Mouse (Mus musculus): ENCODE measurements around the gene Prkci. TPM values are rescaled to one million over a fixed set of nuclear protein-coding genes. Genes with fewer than 3 reads are reported as not detected.

Prkci gene
- polyA plus RNA-seq, 1 experiment from 2014 or later: 38.8 TPM

DNA sequence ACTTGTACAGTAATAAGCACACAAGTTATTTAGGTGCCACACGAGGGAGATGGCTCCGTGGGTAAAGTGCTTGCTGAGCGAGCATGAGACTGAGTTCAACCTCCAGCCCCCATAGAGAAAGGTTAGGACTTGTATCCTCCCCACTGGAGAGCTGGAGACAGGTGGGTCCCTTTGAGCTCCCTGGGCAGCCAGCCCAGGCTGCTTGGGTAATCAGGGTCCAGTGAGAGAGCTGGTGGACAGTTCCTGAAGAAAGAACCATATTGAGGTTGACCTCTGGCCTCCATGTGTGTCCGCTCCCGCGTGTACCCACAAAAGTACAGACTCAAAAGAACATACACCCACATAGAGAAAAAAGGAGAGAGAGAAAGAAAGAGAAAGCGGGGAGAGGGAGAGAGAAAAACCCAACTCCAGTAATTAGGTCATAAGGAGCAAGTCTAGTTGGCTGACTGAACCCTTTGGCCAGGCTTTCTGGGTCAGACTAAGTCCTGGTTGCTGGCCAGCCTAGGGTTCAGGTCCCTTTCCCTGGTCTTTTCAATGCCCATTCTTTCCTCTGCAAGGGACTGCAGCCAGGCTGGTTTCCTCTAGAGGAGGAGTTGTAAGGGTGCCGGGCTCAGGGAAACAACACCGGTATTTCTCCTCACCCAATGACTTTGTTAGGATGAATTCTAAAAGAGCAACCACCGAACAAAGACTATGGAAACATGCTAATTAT lies 85.4 kb downstream of the Prkci start:
- no peak overlapping the region for H3K27ac ChIP-seq (replicated peaks; ENCODE audit: low read depth, low read length)
- no peak overlapping the region for H3K9ac ChIP-seq (ENCODE audit: low read depth, low read length)
- no peak overlapping the region for H3K4me3 ChIP-seq (ENCODE audit: low read depth, low read length)
- H3K4me2 ChIP-seq (ENCODE audit: low read depth, low read length): no peak overlapping the region
- 0 out of 2 replicates have a peak, but pooled peaks cover 7% of the 10 kb centered on the region for H3K4me1 ChIP-seq (ENCODE audit: control insufficient read depth, insufficient read depth, low read length)
- ATAC-seq (ENCODE audit: low read depth) (no peak), DNase-seq (ENCODE audit: low spot score) (no peak)
- H3K36me3 ChIP-seq (ENCODE audit: control insufficient read depth, insufficient read depth, low read length): no peaks in the 10 kb centered on the region
- WGBS: 83% methylated on average over 10 of the region's 10 CpGs
- H3K27me3 ChIP-seq (replicated peaks; ENCODE audit: control insufficient read depth, insufficient read depth, low read length): no peaks in the 10 kb centered on the region
- no peaks in the 10 kb centered on the region for H3K9me3 ChIP-seq (ENCODE audit: control insufficient read depth, low read length)

DNA sequence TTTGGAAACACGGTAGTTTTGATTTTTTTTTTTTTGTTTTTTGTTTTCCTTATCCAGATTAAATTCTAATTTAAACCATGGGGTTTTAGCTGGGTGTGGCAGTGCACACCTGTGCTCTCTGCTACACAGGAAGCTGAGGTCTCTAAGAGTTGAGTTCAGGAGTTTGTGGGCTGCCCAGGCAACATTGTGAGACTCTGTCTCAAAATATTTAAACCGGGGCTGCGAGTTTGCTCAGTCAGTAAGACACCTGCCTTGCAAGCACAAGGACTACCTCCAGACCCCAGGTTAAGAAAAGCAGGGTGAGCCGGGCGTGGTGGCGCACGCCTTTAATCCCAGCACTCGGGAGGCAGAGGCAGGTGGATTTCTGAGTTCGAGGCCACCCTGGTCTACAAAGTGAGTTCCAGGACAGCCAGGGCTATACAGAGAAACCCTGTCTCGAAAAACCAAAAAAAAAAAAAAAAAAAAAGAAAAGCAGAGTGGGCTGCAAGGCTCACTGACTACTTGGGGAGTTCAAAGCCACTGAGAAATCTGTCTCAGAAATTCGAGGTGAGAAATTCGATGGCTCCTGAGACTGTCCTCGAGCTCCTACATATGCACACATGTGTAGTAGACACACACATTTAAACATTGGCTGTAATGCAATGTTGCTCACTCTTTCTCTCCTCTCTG lies 87.4 kb downstream of the Prkci start:
- ATAC-seq (ENCODE audit: low read depth): no peak
- WGBS: 85% methylated on average over 12 of the region's 13 CpGs
- Histone ChIP-seq H3K27ac (replicated peaks; ENCODE audit: low read depth, low read length) (no peak overlapping the region), H3K4me1 (ENCODE audit: control insufficient read depth, insufficient read depth, low read length) (0 out of 2 replicates have a peak, but pooled peaks cover 7% of the 10 kb centered on the region), H3K36me3 (ENCODE audit: control insufficient read depth, insufficient read depth, low read length) (no peaks in the 10 kb centered on the region), H3K27me3 (replicated peaks; ENCODE audit: control insufficient read depth, insufficient read depth, low read length) (no peaks in the 10 kb centered on the region), H3K4me3 (ENCODE audit: low read depth, low read length) (no peak overlapping the region), H3K9ac (ENCODE audit: low read depth, low read length) (no peak overlapping the region), H3K4me2 (ENCODE audit: low read depth, low read length) (no peak overlapping the region), H3K9me3 (ENCODE audit: control insufficient read depth, low read length) (no peaks in the 10 kb centered on the region)
- no peak for DNase-seq (ENCODE audit: low spot score)

DNA sequence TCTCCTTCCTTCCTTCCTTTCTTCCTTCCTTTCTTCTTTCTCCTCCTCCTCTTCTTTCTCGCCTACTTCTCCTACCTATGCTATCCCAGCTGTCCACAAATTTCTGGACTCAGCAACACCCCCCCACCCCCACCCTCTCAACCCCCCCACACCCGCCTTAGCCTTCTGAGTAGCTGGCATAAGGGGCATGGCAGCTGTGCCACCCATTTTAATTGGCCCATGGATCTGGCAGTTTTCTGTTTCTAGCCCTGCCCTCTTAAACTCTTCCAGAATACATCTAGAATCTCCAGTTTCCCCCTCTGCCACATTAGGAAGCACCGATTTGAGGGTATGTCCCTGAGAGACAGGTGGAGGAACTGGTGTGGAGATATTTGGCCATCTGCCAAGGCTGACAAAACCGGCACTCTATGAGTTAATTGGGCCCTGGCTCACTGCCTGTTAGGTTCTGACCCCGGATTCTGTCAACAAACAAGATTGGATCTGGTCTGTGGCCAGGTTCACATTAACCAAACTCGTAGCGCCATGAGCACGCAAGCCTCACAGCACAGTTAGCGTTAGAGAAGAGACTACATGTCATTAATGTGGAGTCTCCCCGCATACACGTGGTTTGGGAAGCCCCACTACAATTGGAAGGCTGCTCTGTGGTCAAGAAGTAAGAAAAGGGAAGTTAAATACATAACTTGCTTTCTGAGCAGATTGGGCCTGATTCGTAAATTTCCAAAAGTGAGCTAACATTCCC lies 88.1 kb downstream of the Prkci start:
- Histone ChIP-seq H3K27ac (replicated peaks; ENCODE audit: low read depth, low read length) (no peak overlapping the region), H3K4me2 (ENCODE audit: low read depth, low read length) (peak overlapping the region; percentile 36), H3K36me3 (ENCODE audit: control insufficient read depth, insufficient read depth, low read length) (no peaks in the 10 kb centered on the region), H3K9ac (ENCODE audit: low read depth, low read length) (no peak overlapping the region), H3K4me1 (ENCODE audit: control insufficient read depth, insufficient read depth, low read length) (0 out of 2 replicates have a peak, but pooled peaks cover 7% of the 10 kb centered on the region), H3K9me3 (ENCODE audit: control insufficient read depth, low read length) (no peaks in the 10 kb centered on the region), H3K4me3 (ENCODE audit: low read depth, low read length) (no peak overlapping the region), H3K27me3 (replicated peaks; ENCODE audit: control insufficient read depth, insufficient read depth, low read length) (no peaks in the 10 kb centered on the region)
- WGBS: 27% methylated on average over 12 of the region's 12 CpGs
- ATAC-seq (ENCODE audit: low read depth) (peak; percentile 62; the same call in 1 of the 2 replicates), DNase-seq (ENCODE audit: low spot score) (peak; percentile 74)

DNA sequence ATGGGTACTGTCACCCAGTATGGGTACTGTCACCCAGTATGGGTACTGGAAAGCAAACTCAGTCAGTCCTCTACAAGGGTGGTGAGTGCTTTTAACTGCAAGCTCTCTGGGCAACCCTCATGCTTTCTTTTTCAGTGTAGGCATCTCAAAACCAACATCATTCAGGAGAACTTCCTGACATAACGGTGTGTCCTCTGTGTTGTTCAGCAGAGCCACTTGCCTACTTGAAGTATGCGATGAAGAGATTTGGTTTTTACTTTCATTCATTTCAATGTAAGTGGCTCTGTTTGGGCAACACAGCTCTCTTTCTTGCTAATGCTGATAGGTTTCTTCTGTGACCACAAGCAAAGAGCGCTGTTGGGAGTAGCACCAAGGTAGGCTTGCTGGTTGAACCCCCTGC lies 89.5 kb downstream of the Prkci start:
- 89% methylated on average over 3 of the region's 3 CpGs for WGBS
- Histone ChIP-seq H3K36me3 (ENCODE audit: control insufficient read depth, insufficient read depth, low read length) (no peaks in the 10 kb centered on the region), H3K27me3 (replicated peaks; ENCODE audit: control insufficient read depth, insufficient read depth, low read length) (no peaks in the 10 kb centered on the region), H3K4me2 (ENCODE audit: low read depth, low read length) (no peak overlapping the region), H3K27ac (replicated peaks; ENCODE audit: low read depth, low read length) (no peak overlapping the region), H3K4me3 (ENCODE audit: low read depth, low read length) (no peak overlapping the region), H3K9me3 (ENCODE audit: control insufficient read depth, low read length) (no peaks in the 10 kb centered on the region), H3K9ac (ENCODE audit: low read depth, low read length) (no peak overlapping the region), H3K4me1 (ENCODE audit: control insufficient read depth, insufficient read depth, low read length) (0 out of 2 replicates have a peak, but pooled peaks cover 7% of the 10 kb centered on the region)
- no peak for ATAC-seq (ENCODE audit: low read depth)
- DNase-seq (ENCODE audit: low spot score): no peak

DNA sequence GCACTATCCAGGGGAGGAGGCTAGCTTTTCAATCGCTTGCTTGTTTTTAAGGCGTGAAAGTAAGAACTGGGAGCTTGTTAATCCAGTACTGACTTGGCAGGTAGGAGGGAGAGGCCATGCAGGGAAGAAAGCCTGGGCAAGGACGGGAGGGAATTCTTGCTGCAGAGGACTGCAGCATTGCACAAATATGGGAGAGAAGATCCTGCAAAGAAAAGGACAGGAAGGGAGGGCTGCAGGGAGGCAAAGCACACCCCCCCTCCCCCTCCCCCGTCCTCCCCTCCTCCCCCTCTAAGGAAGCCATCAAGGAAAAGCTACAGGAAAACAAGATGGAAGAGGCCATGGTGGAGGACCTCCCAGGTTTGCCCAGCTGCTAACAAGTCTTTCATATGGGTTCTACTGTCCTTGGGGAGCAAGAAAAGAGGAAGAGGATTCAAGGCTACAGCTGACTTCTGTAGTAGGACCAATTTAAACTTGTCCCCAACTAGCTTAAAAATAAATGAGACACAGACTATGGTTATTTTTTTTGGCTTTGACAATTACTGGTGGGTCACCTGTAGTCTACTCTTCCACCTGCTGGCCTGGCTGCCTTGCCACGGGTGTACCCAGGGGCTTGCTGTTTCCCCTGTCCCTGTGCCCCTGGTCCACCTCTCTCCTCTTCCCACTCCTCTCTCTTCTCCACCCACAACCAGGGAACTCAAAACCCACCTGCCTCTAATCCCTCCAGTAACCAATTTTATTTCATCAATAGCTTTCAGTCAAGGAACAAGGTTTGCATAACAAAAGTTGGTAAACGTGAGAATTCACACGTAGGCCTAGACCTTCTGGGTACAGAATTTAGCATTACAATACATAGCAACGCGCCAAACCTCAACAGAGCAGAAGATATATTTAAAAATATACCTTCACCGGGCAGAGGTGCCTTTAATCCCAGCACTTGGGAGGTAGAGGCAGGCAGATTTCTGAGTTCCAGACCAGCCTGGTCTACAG lies 93.5 kb downstream of the Prkci start:
- H3K27me3 ChIP-seq (replicated peaks; ENCODE audit: control insufficient read depth, insufficient read depth, low read length): no peaks in the 10 kb centered on the region
- WGBS: 40% methylated on average over 10 of the region's 10 CpGs
- no peak overlapping the region for H3K9ac ChIP-seq (ENCODE audit: low read depth, low read length)
- no peak overlapping the region for H3K4me3 ChIP-seq (ENCODE audit: low read depth, low read length)
- ATAC-seq (ENCODE audit: low read depth): no peak
- H3K4me1 ChIP-seq (ENCODE audit: control insufficient read depth, insufficient read depth, low read length): no peaks in the 10 kb centered on the region
- no peaks in the 10 kb centered on the region for H3K9me3 ChIP-seq (ENCODE audit: control insufficient read depth, low read length)
- H3K4me2 ChIP-seq (ENCODE audit: low read depth, low read length): no peak overlapping the region
- no peak overlapping the region for H3K27ac ChIP-seq (replicated peaks; ENCODE audit: low read depth, low read length)
- no peak for DNase-seq (ENCODE audit: low spot score)
- H3K36me3 ChIP-seq (ENCODE audit: control insufficient read depth, insufficient read depth, low read length): no peaks in the 10 kb centered on the region

DNA sequence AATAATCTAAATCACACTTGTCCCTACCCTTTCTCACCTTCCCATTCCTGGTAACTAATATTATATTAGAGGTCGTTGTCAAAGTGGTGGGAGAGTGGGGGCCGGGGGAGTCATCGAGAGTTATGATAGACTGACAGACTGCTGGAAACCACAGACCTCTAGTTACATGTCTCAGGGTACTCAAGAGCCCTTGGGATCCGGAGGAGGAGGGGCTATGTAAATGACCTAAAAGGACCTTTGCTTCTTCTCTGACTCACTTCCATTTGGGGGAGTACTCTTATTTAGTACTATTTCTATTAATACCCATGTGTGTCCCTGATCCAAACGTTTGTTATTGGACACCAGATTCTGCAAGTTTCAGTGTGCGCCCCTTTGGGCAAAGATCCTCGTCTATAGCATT lies 94.4 kb downstream of the Prkci start:
- no peaks in the 10 kb centered on the region for H3K27me3 ChIP-seq (replicated peaks; ENCODE audit: control insufficient read depth, insufficient read depth, low read length)
- 60% methylated on average over 7 of the region's 7 CpGs for WGBS
- H3K4me3 ChIP-seq (ENCODE audit: low read depth, low read length): no peak overlapping the region
- H3K36me3 ChIP-seq (ENCODE audit: control insufficient read depth, insufficient read depth, low read length): no peaks in the 10 kb centered on the region
- no peak overlapping the region for H3K27ac ChIP-seq (replicated peaks; ENCODE audit: low read depth, low read length)
- no peak overlapping the region for H3K4me2 ChIP-seq (ENCODE audit: low read depth, low read length)
- DNase-seq (ENCODE audit: low spot score) (no peak), ATAC-seq (ENCODE audit: low read depth) (no peak)
- no peak overlapping the region for H3K9ac ChIP-seq (ENCODE audit: low read depth, low read length)
- no peaks in the 10 kb centered on the region for H3K9me3 ChIP-seq (ENCODE audit: control insufficient read depth, low read length)
- H3K4me1 ChIP-seq (ENCODE audit: control insufficient read depth, insufficient read depth, low read length): no peaks in the 10 kb centered on the region

DNA sequence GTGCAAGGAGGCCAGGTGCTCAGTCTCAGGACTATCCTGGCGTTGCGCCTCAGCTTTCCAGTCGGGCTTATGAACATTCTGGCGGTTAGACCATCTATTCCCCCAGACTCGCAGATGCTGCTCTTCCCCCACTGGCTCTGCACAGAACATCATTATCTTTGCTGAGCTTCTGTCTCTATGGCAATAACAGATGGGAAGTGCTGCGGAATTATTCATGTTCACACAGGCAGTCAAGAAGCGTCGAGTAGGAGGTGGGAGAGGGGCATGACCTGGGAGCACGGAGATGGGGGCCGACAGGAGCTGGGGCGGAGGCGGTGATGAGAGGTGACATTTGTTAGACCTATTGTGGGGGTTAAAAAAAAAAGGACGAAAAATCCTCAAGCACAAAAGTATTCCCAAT lies 97.6 kb downstream of the Prkci start:
- peak overlapping the region; percentile 85 for H3K4me2 ChIP-seq (ENCODE audit: low read depth, low read length)
- ATAC-seq (ENCODE audit: low read depth) (peak; percentile 1; the same call in 1 of the 2 replicates), DNase-seq (ENCODE audit: low spot score) (peak; percentile 86)
- 0 out of 2 replicates have a peak, but pooled peaks cover 4% of the 10 kb centered on the region for H3K36me3 ChIP-seq (ENCODE audit: control insufficient read depth, insufficient read depth, low read length)
- H3K4me1 ChIP-seq (ENCODE audit: control insufficient read depth, insufficient read depth, low read length): peaks cover 12% of the 10 kb centered on the region
- peak overlapping the region; percentile 94 for H3K9ac ChIP-seq (ENCODE audit: low read depth, low read length)
- H3K27ac ChIP-seq (replicated peaks; ENCODE audit: low read depth, low read length): peak overlapping the region; percentile 99
- no peaks in the 10 kb centered on the region for H3K27me3 ChIP-seq (replicated peaks; ENCODE audit: control insufficient read depth, insufficient read depth, low read length)
- peak overlapping the region; percentile 94 for H3K4me3 ChIP-seq (ENCODE audit: low read depth, low read length)
- no peaks in the 10 kb centered on the region for H3K9me3 ChIP-seq (ENCODE audit: control insufficient read depth, low read length)
- WGBS: 3% methylated on average over 13 of the region's 13 CpGs
